Mouse (Mus musculus): ENCODE data around the gene Gm11213.

The Gm11213 gene

GRCm38 (mm10) chr4:63579649-63580048 lies 25.4 kb downstream of the Gm11213 start:
- no peak for DNase-seq

GRCm38 (mm10) chr4:63572621-63573020 lies 32.4 kb downstream of the Gm11213 start:
- DNase-seq: no peak

GRCm38 (mm10) chr4:63570208-63570781 lies 34.8 kb downstream of the Gm11213 start:
- no peak for DNase-seq

DNA sequence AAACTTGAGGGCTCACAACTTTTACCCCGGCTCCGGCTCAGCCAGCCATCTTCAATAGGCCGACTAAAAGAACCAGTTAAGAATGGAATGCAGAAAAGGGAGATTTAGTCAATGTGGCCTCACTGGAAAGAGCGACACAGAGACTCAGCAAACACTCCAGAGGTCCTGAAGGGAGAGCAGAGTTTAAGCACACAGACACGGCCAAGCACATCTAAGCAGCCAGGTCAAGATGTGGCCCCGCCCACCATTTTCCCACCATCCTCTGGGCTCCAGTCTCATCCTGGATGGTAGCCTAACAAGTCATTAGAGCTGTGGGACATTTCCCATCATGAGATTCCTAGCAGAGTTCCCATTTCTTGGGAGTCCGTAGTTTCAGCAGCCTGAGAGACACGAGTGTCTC lies 35.7 kb downstream of the Gm11213 start:
- no peak for DNase-seq

DNA sequence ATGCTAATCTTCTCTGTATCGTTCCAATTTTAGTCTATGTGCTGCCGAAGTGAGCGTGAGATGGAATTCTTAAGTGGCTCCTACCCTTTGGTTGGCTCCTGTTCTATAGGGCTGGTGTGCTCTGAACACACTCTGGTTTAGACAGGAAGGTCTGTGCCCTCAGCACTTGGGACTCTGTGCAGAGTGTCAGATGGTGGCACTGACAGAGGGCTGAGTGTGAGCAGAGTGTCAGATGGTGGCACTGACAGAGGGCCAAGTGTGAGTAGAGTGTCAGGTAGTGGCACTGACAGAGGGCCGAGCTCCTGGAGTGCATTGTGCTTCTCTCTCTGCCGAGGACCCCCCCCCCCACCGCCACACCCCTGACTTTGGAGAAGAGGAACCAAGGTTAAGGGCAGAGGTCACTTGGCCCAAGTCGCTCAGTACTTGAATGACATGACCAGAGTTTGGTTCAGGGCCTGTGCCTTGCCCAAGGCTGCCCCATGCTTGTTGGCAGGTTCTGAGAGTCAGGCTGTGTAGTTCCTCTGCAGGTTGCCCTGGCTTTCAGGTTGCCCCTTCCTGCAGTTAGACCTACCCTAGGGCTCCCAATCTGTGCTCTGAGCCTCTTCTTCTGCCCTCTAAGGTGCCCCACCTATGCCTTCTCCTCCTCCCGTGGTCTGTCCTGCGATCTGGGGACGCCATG lies 37.2 kb downstream of the Gm11213 start:
- no peak for DNase-seq

DNA sequence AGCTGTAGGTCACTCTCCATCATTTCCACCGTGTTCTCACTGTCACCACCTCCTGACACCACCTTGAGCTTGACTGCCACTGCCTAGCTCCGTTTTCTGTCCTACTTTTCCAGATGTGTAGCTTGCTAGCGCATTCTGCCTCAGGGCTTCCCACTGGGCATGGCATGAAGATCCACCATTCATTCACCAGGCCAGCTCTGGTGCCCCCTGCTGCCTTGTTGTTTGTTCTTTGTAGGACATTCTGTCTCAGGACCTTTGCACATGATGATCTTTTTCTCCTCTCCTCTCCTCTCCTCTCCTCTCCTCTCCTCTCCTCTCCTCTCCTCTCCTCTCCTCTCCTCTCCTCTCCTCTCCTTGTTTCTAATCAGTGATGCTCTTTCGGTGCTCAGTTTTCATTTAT lies 42.3 kb downstream of the Gm11213 start:
- DNase-seq: no peak

- no peak for DNase-seq
These were observed 43.0 kb downstream of the Gm11213 start for GRCm38 (mm10) chr4:63561861-63562675.

DNA sequence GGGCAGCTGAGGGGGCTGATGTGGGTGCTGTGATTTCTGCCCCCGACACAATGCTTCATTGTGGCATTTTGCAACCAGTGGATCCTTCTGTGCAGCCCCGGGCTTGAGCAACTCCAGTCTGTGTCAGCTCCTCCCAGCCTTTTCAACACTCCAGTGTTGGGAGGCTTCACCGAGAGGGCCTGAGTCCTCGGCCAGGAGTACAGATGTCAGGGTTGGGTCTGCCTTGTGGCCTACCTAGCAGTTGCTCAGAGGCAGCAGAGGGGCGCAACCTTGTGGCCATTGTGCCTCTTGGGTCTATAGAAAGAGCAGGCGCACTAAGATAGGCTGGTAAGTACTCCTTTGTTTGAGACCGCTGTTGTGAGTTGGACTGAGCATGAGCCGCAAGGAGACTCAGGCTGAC lies 45.0 kb downstream of the Gm11213 start:
- DNase-seq: no peak

DNA sequence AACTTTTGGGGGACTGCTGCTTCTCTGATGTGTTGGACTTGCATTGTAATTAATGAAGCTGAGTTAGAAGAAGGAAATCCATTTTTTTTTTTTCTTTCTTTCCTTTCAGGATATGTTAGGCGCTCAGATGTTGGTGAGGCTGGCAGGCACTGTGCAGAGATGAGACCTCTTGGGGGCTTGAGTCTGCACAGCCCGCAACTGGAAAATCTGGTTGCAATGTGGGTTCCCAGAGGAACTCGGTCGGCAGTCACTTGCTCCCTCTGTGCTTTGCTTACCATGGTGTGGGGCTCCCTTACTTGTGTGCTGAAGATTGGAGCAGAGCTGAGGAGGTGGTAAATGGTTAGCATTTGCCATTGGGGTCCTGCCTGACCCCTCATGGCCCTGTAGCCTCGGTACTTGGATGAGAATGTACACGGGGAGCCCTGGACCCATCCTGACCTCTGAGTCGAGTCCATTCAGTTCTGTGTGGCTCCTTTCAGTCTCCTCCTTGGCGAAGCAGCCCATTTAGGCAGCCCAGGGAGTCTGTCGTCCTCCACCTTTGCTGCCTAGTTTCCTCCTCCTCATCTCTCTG lies 45.8 kb downstream of the Gm11213 start:
- DNase-seq: peak; percentile 34

DNA sequence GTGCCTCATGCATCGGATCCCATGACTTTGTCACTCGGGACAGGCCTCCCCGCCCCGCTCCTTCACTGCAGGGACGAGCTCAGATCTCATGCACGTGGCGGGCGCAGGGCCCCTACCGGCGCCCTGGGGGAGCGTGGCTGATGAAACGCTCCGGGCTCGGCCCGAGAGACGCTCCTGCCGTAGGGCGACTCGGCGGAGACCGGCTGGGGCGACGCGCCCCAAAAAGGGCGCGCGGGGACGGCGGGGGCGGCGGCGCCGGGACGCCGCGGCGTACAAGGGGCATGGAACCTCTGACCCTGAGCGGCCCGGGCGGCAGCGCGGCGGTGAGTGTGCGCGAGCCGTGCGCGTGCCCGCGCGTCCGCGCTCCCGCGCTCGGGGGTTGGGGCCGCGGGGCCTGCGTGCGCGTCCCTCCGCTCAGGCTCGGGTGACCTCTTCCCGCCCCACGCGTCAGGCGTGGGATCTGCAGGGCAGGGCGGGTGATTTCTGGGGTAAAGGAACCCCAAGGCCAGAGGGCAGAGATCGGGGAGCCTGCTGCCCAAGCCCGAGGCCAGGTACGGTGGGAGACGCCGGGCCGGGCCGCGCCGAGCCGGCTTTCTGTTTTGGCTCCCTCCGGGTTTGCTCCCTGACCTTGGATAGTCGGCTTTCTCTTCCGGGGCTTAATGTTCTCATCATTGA lies 46.5 kb downstream of the Gm11213 start, which contains the start of gene Tmem268:
Tmem268 (plus strand) TSS at position 375 of the 675 bp plus-strand sequence.
- peak; percentile 87 for DNase-seq

GRCm38 (mm10) chr4:63557124-63558059 lies 47.7 kb downstream of the Gm11213 start:
- no peak for DNase-seq

GRCm38 (mm10) chr4:63556665-63557064 lies 48.4 kb downstream of the Gm11213 start:
- no peak for DNase-seq

DNA sequence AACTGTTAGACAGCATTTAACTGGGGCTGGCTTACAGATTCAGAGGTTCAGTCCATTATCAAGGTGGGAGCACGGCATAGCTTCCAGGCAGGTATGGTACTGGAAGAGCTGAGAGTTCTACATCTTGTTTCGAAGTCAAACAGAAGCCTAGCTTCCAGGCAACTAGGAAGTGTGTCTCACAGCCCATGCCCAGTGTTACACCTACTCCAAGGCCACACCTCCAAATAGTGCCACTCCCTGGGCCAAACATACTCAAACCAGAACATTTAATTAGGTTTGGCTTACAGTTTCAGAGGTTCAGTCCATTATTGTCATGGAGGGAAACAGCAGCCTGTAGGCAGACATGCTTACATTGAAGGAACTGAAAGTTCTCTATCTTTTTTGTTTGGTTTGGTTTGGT lies 50.0 kb downstream of the Gm11213 start:
- no peak for DNase-seq

- DNase-seq: no peak
These were observed 50.4 kb downstream of the Gm11213 start for GRCm38 (mm10) chr4:63554616-63555015.

DNA sequence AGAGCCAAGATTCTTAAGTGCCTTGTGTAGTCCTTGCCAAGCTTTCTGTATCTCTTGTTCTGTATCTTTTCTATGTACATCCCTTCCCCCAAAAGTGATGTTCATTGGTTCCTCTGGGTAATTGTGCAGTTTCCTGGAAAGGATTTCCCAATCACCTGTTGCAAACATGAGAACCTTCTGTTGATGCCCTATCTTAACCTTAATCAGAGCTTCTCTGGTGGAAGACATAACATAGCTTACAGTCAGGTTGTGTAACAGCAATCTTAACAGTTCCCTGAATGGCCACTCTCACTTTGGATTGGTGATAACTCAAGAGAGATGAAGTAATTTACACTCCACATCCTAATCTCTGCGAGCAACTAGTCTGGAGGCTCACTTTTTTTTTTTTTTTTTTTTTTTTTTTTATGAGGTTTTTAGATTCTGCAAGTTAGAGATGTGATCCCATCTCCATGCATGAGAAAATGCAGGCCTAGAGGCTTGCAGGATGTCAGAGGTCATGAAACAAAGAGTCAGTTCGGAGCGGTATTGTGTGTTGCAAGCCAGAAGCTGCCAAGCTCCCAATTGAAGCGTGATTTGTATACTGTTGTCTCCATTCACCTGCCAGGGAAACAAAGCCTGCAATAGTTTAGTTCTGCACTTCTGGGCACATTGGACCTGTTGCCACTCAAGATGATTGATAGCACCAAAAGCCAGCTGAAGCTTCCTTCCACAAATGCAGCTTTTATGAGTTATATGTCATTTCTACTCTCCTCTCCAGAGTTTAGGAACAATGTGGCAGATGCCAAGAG lies 51.1 kb downstream of the Gm11213 start:
- DNase-seq: no peak

DNA sequence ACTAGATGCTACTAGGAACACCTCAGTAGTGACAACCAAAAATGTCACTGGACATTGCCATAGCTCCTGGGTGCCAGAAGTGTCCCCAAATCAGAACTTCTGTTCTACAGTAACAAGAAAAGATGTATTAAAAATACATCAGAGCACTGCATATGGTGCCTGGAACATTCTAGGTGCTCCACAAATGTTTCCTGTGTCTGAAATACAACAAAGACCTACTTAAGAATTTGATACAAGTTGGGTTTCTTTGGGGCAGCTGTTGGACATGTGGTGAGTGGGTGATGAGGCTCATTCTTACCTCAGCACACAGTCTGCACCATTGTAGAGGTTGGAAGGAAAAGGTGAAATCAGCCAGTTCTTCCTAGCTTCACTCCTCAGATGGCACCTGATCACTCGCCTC lies 52.2 kb downstream of the Gm11213 start:
- no peak for DNase-seq

DNA sequence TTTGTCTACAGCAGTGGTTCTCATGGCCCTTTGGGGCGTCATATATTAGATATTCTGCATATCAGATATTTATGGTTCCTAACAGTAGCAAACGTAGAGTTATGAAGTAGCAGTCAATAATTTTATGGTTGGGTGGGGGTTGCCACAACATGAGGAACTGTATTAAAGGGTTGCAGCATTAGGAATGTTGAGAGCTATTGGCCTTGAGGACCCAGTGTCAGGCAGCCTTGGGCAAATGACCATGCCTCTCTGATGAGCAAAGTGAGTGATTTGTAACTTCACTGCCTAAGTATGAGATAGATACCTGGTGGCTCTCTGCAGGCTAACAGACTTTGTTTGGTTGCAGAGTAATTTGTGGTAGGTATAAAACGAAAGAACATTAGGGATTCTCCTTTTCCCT lies 54.2 kb downstream of the Gm11213 start:
- DNase-seq: no peak

- DNase-seq: no peak
These were observed 56.6 kb downstream of the Gm11213 start for GRCm38 (mm10) chr4:63548491-63548890.

DNA sequence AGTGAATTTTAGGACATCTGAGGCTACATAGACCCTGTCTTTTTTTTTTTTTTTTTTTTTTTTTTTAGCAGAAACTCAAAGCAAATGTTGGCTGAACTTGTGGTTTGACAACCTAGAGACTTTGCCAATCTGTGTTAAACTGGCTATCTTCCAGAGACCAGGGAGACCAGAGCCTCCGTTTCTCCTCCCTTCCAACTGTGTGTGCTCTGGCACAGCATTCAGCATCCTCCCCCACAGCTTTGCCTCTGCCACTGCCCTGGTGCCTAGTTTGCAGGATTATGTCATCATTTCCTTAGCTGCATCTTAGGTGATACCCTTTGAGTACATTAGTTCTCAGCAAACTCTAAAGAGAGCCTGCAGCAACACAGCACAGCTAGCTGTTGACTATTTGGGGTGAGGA lies 57.3 kb downstream of the Gm11213 start:
- peak; percentile 35 for DNase-seq

All from cerebellum, adult 9-11 months (tissue).